Mouse (Mus musculus) layer of hippocampus, postnatal 10 days (tissue): ENCODE measurements at regions not wholly inside any gene's neighbourhood (a gene's known extent, or its start where the extent isn't known, plus 50 kb on each side); places are given as distances from the start of the nearest gene placed in this dataset.
"Not testable (repeated sequence)": the region's sequence is repeated elsewhere in the genome, so short reads cannot be mapped to it uniquely, and the experiment has no call there.

ENCODE experiments used
- DNase-seq, 2 experiments: peaks; one replicate each; pipeline ENCODE4 v3.0.0; 2021; ENCODE audit warnings: low spot score in 2 of 2

DNA sequence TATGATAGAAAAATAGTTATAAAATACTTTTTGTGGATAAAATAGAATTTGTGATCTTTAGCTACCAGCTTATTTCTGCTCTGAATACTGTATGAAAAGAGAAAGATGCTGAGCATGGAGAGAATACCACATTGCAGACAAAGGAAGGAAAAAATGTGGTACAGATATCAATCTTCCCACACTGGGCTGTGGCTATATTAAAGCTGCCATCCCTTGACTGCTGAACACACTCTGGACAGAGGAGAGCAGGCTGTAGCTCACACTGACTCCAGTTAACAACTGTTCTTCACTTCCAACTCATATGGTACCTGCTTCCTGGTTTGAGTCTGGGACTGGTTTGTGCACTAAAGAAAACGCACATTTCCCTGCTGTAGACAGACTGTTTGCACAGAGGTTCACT, 76.7 kb upstream of the Try4 start:
- DNase-seq, result no peak

DNA sequence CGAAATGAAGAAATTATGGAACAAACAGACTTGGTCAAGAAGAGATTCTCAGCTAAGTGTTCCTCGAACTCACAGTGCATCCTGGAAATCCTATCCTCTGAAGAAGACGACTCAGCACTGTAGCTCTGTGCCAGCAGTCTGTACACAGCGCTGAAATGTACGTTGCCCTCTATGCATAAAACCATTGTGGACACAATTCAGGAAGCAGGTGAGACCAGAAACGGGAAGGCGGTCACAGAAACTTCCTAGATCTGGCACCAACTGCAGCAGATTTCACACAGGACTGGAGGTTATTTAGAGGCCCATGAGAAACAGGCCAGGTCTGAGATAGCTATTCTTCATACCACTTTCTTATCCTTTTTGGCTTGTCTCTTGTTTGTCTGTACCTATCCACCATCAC, 83.7 kb upstream of the Try4 start:
- no peak for DNase-seq

DNA sequence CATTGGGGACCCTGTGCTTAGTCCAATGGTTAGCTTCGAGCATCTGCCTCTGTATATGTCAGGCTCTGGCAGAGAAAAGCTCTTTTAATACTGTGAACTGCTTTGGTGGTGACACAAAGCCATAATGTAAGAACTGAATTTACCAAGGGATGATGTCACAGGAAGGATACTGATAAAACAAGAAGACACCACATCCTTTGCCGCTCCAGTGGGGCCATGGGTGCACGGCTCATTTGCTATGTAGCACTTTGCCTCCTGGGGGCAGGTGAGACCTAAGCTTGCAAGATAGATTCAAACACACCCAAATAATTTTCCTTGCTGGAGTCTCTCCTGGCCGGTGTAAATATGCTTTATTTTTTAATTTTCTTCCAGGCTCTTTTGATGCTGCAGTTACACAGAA, 86.2 kb upstream of the Try4 start:
- DNase-seq, result no peak

DNA sequence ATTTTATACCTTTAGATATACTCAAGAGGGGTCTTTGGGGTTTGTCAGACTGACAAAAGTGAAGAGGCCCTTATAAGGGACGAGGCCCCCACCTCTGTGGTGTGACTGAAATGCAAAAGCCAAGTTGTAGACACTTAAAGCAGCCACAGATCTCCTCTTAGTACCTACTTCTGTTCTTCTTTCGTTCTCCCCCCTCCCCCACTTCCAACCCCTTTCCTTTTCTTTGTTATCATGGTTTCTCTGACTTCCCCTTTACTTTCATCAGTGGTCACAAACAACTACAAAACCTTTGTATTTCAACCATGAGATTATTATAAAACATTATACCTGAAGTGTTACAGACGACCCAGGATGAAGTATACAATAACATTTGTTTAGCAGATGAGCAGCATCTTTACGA, 96.2 kb upstream of the Try4 start:
- no peak for DNase-seq

DNA sequence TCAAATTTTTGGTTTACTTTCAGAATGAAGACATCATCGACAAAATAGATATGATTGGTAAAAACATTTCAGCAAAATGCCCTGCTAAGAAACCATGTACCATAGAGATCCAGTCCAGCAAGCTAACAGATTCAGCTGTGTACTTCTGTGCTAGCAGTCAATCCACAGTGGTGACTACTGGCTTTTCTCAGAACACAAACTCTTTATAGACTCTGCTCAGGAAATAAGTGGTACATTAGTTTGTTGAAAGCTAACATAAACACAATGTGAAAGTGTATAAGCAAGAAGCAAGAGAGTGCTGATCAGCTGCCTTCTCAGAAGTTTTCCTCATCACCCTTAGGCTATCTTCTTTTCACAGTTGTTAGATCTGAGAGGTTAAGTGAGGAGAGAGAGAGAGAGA, 99.2 kb upstream of the Try4 start:
- no peak for DNase-seq

DNA sequence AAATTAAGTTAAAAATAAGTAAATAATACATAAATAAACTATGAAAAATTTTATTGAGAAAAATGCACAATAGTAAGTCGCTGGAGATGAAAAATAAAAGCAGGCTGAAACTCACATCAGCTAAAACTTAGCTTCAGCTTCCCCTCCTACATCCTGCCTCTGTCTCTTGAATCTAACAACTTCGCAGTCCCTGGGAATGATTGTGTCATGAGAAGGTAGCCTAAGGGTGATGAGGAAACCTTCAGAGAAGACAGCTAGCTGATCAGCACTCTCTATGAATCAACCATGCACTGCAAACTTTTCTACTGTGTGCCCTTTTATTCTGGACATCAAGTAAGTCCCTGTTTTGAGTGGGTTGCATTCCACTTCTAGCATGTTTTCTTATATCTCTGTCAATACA, 99.8 kb upstream of the Try4 start:
- DNase-seq, result no peak

DNA sequence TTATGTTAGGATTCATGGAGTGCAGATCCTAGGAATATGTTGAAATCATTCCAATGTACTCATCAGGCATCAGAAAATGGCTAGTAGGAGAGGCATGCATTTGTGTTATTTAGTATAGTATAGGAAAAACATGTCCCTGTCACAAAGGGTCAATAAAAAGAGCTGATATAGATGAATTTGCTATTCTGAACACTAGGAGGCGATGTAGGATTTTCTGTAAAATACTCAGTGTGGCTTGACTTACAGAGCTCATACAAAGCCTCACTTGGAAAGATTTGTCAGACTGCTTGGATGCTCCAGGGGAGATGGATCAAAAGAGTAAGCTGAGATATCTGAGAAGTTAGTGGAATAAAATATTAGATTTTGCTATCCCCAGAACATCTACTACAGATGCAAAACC, 107.6 kb upstream of the Try4 start:
- DNase-seq, result no peak

DNA sequence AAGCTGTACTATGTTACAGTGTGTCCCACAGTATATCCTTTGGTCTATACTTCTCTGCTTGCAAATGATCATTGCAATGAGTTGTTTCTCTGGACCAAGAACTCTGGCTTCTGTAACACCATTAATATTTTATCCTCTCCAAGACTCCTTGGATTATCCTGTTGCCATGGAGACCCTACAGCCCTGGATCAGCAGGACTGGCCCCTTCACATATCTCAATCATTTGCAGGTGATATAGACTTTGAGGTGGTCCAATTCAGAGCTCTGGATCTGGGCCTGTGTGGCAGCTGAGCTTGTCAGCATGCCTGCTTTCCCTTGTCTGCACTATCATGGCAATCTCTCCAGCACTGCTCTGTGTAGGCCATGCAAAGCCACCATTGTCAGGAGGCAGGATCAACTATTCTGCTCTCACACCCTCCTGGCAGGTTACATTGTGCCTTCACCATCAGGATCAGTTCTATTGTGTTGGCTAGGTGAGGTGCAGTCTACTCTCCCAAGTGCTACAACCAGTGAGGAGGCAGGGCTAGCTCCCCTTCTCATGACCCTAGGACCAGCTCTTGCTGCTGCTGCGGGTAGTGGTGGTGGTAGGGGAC, 110.2 kb upstream of the Try4 start:
- DNase-seq, result no peak

DNA sequence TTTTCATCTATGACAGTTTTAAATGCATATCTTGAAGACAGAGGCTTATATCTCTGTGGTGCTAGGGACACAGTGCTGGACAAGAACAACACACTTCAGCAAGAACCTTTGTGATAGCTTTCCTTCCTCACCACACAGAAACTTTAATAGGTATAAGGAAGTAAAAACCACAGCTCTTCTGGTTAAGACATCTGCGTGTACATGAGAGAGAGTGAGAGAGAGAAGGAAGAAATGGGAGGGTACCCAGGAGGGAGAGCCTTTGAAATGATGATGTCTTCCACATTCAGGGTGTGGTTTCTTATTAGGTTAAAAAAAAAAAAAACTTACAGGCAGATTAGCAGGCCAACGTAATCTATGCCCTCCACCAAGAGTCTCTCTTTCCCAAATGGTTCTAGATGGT, 113.2 kb upstream of the Try4 start:
- no peak for DNase-seq

DNA sequence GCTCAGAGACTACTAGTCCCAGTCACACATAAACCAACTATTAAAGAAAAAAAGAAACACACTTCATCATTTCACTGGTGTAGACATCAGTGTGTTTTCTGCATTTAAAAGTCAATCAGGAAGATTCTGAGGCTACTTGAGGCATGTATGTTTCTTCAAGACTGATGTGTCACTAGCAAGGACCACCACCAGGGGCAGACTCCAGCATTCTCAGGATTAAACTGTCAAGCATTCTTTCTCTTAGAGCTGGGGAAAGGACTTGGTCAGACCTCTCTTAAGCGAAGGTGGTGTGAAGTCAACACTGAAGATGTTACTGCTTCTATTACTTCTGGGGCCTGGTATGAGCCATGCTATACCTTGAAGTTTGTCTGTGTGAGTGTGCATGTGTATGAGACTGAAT, 114.1 kb upstream of the Try4 start:
- no peak for DNase-seq

DNA sequence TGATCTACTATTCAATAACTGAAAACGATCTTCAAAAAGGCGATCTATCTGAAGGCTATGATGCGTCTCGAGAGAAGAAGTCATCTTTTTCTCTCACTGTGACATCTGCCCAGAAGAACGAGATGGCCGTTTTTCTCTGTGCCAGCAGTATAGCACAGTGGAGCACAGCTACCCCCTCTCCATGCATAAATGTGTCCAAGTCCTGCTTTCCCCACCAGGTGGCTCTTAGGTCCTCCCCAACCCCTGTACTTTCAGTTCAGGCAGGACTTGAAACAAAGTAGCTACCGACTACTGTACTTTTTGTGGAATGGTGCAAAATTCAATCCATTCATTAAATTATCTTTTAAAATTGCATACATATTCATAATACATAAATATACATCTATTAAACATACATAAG, 123.2 kb upstream of the Try4 start:
- no peak for DNase-seq

DNA sequence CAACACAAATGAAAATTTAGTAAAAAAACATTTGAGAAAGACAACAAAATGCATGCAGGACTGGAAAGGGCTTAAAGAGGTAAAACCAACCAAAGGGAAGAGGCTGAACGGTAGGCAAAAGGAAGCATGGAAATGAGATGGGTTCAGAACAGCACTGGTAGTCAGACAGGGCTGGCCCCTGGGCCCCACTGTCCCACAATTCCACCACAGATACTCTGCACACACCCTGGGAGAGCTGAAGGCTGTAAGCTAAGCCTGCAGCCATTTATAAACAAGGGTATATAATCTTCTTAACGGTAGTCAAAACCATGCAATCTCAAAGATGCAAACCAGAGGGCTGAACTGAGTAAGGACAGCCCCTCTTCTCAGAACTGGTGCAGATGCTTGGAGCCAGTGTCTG, 124.0 kb upstream of the Try4 start:
- DNase-seq, result no peak

DNA sequence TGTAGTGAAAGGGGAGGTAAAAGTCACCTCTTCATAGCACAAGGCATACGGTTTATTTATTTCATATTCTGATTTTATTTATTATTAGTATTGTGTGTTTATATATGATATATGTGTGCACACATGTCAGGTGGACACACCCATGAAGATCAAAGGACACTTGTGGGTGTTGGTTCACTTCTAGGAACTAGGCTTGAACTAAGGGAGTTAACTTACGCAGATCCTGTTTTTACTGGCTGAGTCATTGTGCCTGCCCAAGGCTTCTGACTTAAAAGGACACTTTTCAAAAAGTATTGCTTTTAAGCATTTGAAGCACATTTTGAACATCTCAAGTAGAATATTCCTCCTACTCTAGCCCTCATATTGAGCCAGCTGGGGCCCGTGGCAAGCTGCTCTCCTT, 124.9 kb upstream of the Try4 start:
- no peak for DNase-seq

DNA sequence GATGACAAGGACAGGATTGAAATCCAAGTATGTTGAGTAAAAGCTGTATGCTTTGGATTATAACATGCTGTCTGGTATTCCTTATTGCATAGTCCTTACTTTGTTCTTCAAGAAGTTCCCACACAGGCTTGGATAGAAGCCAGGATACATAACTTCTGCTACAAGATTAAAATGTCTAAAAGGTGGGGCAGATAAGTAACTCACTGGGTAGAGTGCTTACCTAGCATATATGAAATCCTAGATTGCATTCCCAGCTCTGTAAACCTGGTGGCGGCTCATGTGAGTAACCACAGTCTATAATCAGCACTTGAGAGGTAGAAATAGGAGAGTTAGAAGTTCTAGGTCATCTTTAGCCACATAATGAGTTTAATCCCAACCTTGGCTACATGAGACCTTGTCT, 126.0 kb upstream of the Try4 start:
- no peak for DNase-seq

DNA sequence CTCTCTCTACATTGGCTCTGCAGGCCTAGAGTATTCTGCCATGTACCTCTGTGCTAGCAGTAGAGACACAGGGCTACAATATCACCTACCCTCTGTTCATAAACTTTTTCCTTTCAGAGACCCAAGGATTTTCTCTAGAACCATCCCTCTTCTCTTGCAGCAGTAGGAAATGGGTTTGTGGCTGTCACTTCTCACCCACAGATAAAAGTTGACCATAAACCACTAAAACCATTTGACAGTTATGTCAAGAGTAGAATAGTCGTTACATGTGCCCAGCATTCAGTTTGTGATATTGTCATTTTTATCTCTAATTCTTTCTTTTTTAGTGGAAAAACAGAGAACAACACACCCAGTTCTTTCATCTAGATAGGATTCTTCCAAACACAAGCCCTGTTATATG, 128.2 kb upstream of the 2210010C04Rik start:
- DNase-seq, result no peak

DNA sequence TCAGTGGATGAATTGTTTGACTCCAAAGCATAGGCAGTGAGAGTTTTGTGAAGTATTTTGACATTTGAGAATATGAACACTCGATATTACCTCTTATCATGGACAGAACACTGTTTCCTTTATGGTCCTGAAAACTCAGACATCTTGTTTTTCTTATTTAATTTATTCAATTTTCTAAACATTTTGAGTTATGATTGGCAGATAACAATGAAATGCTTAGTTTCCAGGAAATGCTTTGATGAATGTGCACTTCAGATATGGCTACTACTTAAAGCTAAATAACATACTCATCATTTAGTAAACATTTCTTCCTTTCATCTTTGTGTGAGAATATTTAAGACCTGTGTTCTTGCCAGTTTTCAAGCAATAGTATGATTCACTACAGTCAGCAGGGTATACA, 126.4 kb upstream of the 2210010C04Rik start:
- DNase-seq, result no peak

DNA sequence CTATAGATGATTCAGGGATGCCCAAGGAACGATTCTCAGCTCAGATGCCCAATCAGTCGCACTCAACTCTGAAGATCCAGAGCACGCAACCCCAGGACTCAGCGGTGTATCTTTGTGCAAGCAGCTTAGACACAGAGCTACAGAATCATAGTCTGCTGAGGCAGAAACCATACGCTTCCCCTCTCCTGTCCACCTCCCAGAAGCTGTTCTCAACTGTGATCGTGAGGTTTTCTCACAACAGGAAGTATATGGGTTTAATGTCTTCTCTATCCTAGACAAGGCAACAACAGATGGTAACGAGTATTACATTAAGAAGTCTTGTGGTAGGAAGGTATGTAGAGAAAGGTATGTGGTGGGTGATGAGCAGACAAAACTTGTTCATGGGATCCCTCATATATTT, 116.8 kb upstream of the 2210010C04Rik start:
- DNase-seq, result no peak

DNA sequence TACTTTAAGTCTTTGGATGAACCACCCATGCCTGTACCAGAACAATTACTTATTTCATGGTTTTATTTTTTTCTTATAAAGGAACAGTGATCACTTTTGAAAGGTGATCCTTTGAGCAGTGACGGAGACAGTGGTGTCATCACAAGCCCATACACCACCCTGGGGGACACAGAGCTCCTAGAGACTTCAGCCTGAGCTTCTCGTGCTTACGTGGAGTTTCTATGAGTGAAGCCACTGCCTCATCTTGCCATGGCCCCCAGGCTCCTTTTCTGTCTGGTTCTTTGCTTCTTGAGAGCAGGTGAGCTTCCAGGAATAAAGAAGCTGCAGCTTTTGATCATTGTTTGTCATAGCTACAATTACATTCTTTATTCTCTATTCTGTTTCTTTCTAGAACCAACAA, 116.2 kb upstream of the 2210010C04Rik start:
- no peak for DNase-seq

DNA sequence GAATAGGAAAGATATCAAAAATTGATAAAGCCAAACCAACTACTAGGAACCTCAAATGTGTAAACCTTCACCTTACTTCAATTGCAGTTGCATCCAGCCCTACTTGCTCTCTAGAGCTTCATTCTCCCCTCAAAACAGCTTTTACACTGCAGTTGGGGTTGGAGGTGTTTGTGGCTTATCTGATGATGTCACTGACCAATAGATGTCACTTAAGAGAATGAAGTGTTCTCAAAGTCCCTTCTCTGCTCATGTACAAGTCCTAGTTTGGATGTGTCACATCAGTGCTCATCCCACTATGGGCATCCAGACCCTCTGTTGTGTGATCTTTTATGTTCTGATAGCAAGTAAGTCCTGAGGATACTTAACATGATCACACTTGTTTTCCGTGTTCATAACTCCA, 105.6 kb upstream of the 2210010C04Rik start:
- no peak for DNase-seq

DNA sequence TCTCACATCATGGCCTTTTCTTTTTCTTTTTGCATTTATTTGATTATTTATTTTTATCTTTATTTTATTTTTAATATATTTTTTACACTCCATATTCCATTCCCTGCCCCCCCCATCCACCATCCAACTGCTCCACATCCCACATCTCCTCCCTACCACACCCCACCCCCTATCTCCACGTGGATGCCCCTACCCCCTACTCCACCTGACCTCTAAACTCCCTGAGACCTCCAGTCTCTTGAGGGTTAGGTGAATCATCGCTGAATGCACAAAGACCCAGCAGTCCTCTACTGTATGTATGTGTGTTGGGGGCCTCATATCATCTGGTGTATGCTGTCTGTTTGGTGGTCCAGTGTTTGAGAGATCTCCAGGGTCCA, 102.1 kb upstream of the 2210010C04Rik start:
- not testable (repeated sequence) for DNase-seq

DNA sequence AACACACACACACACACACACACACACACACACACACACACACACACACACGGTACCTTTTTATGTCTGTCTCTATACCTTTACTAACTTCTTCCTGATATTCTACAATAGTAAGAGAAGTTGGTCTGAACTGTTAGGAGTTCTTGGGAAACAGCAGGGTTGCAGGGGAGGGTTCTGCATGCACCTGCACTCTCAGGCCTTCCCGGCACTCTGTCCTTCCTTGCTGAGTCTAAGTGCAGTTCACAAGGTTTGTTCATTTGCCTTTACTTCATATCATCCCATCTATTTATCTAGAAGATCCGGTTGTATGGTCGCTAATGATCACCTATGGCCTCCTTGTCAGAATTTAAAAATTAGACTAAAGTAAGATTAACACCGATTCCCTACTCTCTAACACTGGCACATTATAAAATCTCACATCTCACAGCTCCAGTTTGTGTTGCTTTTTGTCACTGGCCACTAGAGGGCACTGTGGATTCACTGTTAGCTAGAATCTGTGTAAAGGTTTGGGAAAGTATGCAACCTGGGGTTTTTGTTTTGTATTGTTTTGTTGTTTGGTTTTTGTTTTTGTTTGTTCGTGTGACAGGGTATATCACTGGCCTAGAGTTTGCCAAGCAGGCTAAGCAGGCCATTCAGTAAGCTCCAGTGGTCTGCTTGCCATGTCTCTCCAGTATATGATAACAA, 101.5 kb upstream of the 2210010C04Rik start:
- peak; percentile 65 to 72 for DNase-seq

DNA sequence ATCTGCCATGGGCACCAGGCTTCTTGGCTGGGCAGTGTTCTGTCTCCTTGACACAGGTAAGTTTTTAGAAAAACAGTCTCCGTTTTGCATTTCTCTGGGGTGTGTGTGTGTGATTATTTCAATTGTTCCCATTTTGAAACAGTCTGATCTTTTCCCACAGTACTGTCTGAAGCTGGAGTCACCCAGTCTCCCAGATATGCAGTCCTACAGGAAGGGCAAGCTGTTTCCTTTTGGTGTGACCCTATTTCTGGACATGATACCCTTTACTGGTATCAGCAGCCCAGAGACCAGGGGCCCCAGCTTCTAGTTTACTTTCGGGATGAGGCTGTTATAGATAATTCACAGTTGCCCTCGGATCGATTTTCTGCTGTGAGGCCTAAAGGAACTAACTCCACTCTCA, 99.9 kb upstream of the 2210010C04Rik start:
- DNase-seq, result no peak

DNA sequence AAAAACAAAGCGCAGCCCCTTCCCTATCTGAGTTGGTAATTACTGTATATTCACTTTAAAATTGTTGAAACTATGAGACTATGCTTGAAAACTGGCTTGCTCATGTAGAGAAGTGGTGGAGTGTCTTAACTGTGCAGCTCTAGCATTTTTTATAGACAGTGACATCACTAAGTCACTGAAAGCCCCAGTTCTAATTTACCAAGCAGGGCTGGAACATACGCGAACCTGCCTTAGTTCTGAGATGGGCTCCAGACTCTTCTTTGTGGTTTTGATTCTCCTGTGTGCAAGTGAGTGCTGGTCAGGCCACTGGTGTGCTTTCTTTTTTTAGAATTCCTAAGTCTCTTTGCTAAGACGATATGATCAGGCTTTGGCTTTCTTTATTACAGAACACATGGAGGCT, 94.6 kb upstream of the 2210010C04Rik start:
- DNase-seq, result no peak

DNA sequence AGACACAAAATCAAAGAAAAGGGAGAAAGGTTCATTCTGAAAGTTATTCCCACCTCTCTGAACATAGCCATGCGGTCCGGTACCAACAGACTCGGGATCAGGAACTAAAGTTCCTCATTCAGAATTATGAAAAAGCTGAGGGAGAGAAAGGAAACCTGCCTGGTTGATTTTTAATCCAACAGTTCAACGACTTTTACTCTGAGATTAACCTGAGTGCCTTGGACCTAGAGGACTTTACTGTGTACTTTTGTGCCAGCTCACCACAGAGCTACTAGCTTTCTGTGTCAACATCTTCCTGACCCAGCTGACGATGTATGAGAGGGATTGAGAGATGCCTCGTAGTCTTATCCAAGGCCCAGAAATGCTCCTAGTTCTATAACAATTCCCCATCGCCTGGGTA, 92.5 kb upstream of the 2210010C04Rik start:
- DNase-seq, result no peak
